Mouse (Mus musculus) common myeloid progenitor, adult 5-6 weeks (primary cell): ENCODE measurements around the gene Npc2. TPM values are rescaled to one million over a fixed set of nuclear protein-coding genes. Genes with fewer than 3 reads are reported as not detected.
A peak's percentile ranks its signal among the peaks of the same experiment; 100 is the strongest.

Source experiments
- ATAC-seq: replicated peaks from 2 replicates; pipeline ENCODE4 v1.8.0; 2016; ENCODE audit warnings: low read depth, mild to moderate bottlenecking, moderate TSS enrichment, inconsistent platforms; ENCODE audit not compliant: poor library complexity, severe bottlenecking
- total RNA-seq: library from RNA; stranded (forward); fragments of 200-1000, 187-1606 nt; gene quantifications from 2 replicates; pipeline ENCODE4 v1.2.3, GENCODE M21; 2017

Gene Npc2
- total RNA-seq, 1 experiment from 2014 or later, result 49.1 TPM

DNA sequence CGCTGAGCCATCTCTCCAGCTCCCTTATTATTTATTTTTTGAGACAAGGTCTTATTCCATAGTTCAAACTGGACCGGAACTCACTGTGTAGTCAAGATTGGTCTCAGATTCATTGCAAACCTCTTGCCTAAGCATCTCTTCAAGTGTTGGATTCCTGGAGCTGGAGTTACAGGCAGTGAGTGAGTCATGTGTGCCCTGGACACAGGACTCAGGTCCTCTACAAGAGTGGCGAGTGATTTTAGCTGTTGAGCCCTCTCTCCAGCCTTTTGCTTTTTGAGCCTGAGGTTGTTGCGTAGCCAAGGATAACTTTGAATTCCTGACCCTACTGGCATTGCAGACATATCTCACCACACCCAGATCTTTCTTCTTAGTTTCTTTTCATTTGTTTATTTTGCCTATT is 27.3 kb downstream of the Npc2 start:
- no peak for ATAC-seq

DNA sequence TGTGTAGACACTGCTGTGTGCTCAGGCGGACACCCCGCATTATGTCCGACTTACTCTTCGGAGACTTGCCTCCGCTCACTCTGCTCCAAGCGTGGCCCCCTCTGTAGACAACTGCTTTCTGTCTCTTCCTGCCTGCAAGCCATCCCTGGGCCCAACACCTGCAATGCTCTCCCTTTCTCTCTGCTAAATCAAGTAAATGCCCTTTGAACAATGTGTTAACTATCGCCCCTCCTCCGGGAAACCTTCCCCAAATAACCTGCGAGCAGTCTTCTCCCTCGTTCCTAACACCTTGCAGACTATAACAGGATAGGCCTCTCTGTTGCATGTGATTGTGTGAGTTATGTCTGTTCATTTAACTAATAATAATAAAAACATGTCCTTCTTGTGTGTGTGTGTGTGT is 29.5 kb downstream of the Npc2 start:
- no peak for ATAC-seq

DNA sequence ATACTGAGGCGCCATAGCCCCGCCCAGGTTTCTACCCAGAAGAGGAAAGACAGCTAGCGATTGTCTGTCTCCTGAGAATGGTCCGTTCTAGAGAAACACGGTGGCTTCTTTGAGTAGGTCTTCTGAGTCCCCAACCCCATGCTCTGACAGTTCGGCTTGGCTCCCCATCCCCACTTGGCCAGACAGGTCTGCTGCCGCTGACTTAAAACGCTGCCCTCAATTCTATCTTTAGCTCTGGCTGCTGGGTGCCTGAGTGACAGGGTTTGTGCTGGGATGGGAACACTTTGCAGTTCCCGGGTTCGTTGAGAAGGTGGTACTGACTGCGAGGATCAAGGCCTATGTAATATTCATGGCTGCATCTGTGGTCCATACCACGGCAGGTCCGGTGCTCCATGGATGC is 39.6 kb downstream of the Npc2 start:
- ATAC-seq, result no peak

DNA sequence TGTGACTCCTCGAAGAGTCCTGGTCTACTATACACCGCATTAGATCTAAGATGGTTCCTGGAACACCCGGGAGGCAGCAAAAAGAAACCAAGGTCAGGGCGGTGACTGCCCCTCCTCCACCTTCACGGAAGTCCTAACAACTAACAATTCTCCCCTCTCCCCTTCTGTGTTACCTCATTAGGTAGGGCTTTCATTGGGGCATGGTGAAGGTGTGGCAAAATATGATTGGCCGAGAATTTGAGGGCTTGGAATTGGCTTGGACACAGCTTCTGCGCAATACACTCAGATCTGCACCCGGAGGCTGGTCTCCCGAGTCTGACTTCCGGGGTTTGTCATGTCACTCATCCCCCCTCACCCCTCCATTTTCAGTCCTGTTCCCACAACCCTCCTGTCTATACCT is 44.5 kb downstream of the Npc2 start:
- no peak for ATAC-seq

DNA sequence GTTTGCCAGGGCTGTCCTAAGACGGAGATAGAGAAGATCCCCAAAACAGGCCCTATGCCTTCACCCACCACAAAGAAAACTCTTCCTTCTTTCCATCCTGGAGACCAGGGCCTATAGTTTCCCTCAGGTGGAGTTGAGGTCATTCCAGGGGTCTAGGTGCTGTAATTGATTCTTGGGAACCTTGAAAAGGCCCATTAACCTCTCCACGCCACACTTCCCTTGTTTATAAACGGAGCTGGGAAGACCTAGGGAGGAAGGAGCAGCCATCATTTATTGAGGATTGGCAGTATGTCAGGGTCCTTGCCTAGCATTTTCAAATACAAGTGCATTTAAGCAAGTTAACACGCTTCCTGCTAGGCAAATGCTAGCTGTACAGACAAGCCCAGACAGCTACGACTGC is 45.5 kb downstream of the Npc2 start:
- ATAC-seq, result no peak

DNA sequence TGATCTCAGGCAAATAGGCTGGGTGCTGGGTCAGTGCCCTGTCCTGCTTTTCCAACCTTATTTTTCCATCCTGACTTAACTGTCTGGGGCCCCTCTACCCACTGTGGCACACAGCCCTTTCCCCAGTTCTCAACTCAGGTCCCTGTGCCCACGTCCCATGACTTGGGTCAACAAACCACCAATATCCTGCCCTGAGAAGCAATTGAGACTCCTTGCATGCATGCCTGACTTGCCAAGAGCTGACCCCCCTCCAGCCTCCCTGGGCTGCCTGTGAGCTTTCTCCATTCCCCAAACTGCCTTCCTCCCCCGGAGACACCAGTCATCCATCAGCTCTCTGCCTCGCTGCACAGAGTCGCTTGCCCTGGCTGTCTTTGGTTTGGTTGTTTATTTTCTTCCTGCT is 46.0 kb downstream of the Npc2 start:
- ATAC-seq, result no peak

DNA sequence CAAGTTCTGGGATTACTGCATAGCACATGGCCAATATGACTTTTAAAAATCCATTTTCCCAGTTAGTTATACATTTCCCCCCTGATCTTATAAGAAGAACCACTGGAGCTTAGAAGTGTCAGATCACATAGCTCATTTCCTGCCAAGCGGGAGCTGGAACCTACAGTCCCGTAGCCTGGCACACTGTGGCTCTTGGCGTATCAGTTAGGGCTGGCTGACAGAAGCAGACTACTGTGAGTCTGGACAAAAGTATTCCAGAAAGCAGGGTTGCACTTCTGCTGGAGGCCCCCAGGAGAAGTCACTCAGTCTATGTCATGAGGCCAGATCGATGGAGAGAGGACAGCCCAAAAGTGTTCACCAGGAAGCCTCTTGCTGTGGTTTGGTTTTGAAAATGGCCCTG is 46.6 kb downstream of the Npc2 start:
- no peak for ATAC-seq

DNA sequence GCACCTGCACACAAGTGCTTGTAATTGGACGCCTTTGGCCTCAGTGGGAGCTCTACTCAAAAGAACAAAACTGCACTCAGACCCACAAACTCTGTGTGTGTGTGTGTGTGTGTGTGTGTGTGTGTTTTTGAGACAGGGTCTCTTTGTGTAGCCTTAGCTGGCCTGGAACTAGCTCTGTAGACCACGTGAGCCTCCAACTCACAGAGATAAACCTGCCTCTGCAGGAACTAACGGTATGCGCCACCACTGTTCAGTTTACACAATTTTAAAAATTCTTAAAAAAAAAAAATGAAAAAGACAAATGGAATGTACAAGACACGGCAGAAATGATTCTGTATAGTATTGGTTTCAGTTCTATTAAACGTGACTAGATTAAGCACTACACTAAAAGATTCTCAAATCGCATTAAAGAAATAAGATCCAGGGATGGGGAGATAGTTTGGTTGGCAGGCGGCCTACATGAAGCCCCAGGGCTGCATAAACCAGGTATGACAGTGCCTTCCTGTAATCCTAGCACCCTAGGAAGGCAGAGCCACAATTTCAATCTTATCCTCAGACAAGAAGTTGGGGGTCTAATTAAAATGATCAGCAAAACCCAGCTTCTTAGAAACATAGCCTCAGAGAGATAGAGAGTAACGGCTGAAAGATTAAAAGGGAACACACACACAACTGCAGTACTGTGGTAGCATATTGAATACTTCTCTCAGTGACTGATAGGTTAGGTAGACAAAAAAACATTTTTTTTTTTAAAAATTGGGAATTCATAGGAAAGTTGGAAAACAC is 54.3 kb downstream of the Npc2 start:
- no peak for ATAC-seq

DNA sequence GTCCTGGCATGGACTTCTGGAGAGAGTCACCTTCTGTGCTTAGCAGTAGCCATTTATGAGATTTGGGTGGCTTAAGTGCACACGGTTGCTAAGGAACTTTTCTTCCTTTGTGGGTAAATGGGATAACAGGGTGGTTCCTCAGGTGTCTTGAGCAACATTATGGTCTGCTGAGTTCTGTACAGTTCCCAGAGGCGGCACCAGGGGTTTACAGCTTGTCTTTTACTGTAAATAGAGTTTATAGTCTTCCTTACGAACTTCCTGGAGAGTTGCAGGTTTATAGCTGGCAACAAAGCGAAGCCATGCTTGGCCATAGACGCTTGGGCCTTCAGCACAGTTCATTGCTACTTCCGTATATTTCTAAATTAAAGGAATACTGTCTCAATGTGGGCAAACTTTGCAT is 58.4 kb downstream of the Npc2 start:
- no peak for ATAC-seq

DNA sequence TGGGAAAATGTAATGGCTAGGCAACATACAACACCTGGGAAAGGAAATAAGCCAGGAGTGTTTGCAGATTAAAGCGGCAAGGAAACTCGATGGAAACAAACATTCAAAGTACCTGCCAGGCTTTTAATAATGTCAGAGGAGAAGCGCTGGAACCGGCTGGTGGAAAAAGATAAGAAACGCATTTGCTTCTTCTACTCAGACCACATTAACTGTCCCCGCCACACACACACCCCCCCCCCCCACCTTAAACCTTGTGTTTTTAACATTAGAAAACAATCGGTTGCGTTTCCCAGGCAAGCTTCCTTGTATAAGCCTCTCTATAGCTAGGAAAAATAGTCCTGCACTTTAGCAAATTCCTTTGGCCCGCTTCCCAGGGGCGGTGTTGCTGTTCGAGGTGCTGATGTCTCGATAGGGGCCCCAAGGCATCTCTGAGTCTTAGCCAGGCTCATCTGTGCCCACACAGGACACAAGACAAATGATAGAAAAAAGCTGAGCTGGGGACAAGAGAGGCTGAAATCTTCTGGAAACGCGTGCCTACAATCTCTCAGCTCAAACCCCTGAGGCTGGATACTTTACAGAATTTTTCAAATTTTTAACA is 63.0 kb downstream of the Npc2 start:
- ATAC-seq, result peak; percentile 78

DNA sequence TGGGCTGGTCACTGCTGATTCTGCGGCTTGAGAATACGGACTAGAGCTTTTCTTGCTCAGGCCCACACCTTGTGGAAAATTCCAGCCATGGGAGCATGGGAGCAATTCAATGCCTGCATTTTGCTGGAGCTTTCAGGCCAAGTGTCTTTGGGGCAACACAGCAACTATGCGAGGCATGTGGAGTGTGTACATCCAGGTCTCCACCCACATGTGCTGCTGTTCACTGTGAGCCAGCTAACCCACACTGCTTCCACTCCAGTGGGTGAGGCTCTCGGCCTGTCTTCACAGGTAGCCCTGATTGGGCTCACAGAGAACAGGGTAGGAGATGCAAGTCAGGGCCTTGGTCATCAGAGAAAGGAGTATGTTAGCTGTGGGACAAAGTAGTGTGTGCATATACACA is 65.1 kb downstream of the Npc2 start:
- ATAC-seq, result no peak

DNA sequence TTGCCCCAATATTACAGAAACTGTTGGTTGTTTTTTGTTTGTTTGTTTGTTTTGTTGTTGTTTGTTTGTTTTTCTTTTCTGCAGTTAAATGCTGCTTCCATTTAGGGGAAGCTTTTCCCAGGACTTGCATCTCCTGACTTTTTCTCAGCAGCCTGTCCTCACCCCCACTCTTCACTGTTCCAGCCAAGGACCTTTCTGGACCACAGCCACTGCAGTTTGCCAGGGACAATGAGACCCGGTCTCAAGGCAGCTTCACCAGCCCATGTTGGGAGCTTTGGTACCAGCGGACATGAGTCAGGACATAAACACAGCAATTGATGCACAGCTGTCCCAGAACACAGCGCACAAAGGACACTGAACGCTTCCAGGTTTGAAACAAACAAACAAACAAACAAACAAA is 66.1 kb downstream of the Npc2 start:
- ATAC-seq, result no peak

Other genes starting within 250 kb of the Npc2 start
- not detected in 2 replicates for gene Vsx2, start 203.4 kb downstream of the Npc2 start, total RNA-seq
- 1.9 and 4.1 TPM in 2 replicates for gene Abcd4, start 155.7 kb downstream of the Npc2 start, total RNA-seq
- not detected in 2 replicates for gene Vrtn, start 132.1 kb downstream of the Npc2 start, total RNA-seq
- not detected in 2 replicates for gene Syndig1l, start 74.3 kb downstream of the Npc2 start, total RNA-seq
- gene Isca2, start 99 bp upstream of the Npc2 start, total RNA-seq, result 59.2 and 61.6 TPM in 2 replicates
- gene Ltbp2, start 103.4 kb upstream of the Npc2 start, total RNA-seq, result not detected in 2 replicates
- 121 and 151 TPM in 2 replicates for gene Fcf1, start 197.7 kb upstream of the Npc2 start, total RNA-seq
- 26.7 and 29.2 TPM in 2 replicates for gene Arel1, start 197.7 kb upstream of the Npc2 start, total RNA-seq
- gene Ylpm1, start 223.2 kb upstream of the Npc2 start, total RNA-seq, result 110 and 112 TPM in 2 replicates